ENCODE assay signal across 17 mouse cellular contexts in genomic region chr11:72011955-72012354, GRCm38 (mm10). TPM values are rescaled to one million over a fixed set of nuclear protein-coding genes. Genes with fewer than 3 reads are reported as not detected.
DNase-seq lines count a peak whose midpoint lies in the region; ATAC-seq and TF ChIP-seq lines count a peak whose summit lies in the region.
"Had no signal": no experiment of that assay in that cellular context is flagged by ENCODE, and none has a peak within 500 bp of the region (broad histone marks: within the 10 kb centered on the region; RNA-seq: fewer than 3 reads in every experiment).

No protein-coding gene starts in this region.

- H3K4me3 ChIP-seq in neural tube, embryonic 13.5 days: no peak overlapping the region
- no peak overlapping the region for H3K4me3 ChIP-seq in midbrain, embryonic 12.5 days
- no peak overlapping the region for H3K4me3 ChIP-seq in intestine, postnatal 0 days (ENCODE audit: low read depth, low read length)
- H3K4me3 ChIP-seq: limb, embryonic 12.5 days had no signal

- peak overlapping the region; percentile 65 for H3K27ac ChIP-seq in neural tube, embryonic 13.5 days (replicated peaks)
- peak overlapping the region; percentile 74 for H3K27ac ChIP-seq in midbrain, embryonic 12.5 days (replicated peaks)
- H3K27ac ChIP-seq in intestine, postnatal 0 days (ENCODE audit: low read depth, low read length): no peak overlapping the region
- H3K27ac ChIP-seq: limb, embryonic 12.5 days; macrophage had no signal

- WGBS in neural tube, embryonic 13.5 days: 56% methylated on average over 1 of the region's 1 CpGs
- 83% methylated on average over 1 of the region's 1 CpGs for WGBS in midbrain, embryonic 12.5 days
- 77% methylated on average over 1 of the region's 1 CpGs for WGBS in intestine, postnatal 0 days

- no peak overlapping the region for H3K9ac ChIP-seq in neural tube, embryonic 13.5 days
- H3K9ac ChIP-seq in midbrain, embryonic 12.5 days (replicated peaks): no peak overlapping the region
- no peak overlapping the region for H3K9ac ChIP-seq in intestine, postnatal 0 days (ENCODE audit: low read depth, low read length)
- H3K9ac ChIP-seq: limb, embryonic 12.5 days had no signal

- no peak for TF ChIP-seq CTCF in intestine, postnatal 0 days (IDR thresholded peaks at IDR 0.05; ENCODE audit: low read depth)

- no peaks in the 10 kb centered on the region for H3K36me3 ChIP-seq in neural tube, embryonic 13.5 days
- no peaks in the 10 kb centered on the region for H3K36me3 ChIP-seq in midbrain, embryonic 12.5 days
- H3K36me3 ChIP-seq in intestine, postnatal 0 days (ENCODE audit: control insufficient read depth, insufficient read depth): no peaks in the 10 kb centered on the region
- H3K36me3 ChIP-seq: G1E; limb, embryonic 12.5 days had no signal

- no peaks in the 10 kb centered on the region for H3K9me3 ChIP-seq in neural tube, embryonic 13.5 days
- no peaks in the 10 kb centered on the region for H3K9me3 ChIP-seq in midbrain, embryonic 12.5 days
- no peaks in the 10 kb centered on the region for H3K9me3 ChIP-seq in intestine, postnatal 0 days (ENCODE audit: control insufficient read depth)
- H3K9me3 ChIP-seq: limb, embryonic 12.5 days had no signal

- peaks cover 45% of the 10 kb centered on the region for H3K4me1 ChIP-seq in neural tube, embryonic 13.5 days (replicated peaks)
- H3K4me1 ChIP-seq in midbrain, embryonic 12.5 days: peaks cover 28% of the 10 kb centered on the region
- H3K4me1 ChIP-seq in intestine, postnatal 0 days (replicated peaks; ENCODE audit: control insufficient read depth, insufficient read depth, low read length): no peaks in the 10 kb centered on the region

- no peaks in the 10 kb centered on the region for H3K27me3 ChIP-seq in neural tube, embryonic 13.5 days
- H3K27me3 ChIP-seq in midbrain, embryonic 12.5 days: peaks cover 15% of the 10 kb centered on the region
- no peaks in the 10 kb centered on the region for H3K27me3 ChIP-seq in intestine, postnatal 0 days (replicated peaks; ENCODE audit: control insufficient read depth, insufficient read depth, low read length)

- no peak overlapping the region for H3K4me2 ChIP-seq in neural tube, embryonic 13.5 days
- peak overlapping the region; percentile 21; the same call in 1 of the 2 replicates for H3K4me2 ChIP-seq in midbrain, embryonic 12.5 days (replicated peaks)
- H3K4me2 ChIP-seq in intestine, postnatal 0 days (replicated peaks; ENCODE audit: low read depth): no peak overlapping the region
- H3K4me2 ChIP-seq: limb, embryonic 12.5 days had no signal

- DNase-seq in neural tube, embryonic 10.5 days (ENCODE audit: extremely low spot score, low spot score): no peak
- peak; percentile 49 for DNase-seq in gastrocnemius, postnatal 14 days
- no peak for DNase-seq in c-Kit-positive CD71-positive TER-119-positive erythroid progenitor cells, embryonic 14.5 days (ENCODE audit: low spot score)
- no peak for DNase-seq in lung, postnatal 25 days (ENCODE audit: low spot score)
- DNase-seq: adrenal gland, postnatal 10 days; heart, adult 18-20 months; heart, postnatal 14 days; kidney, adult 11 months; kidney, postnatal 4 days; spleen, adult 18-20 months had no signal

- ATAC-seq in neural tube, embryonic 13.5 days (ENCODE audit: low read depth): no peak
- ATAC-seq in midbrain, embryonic 12.5 days (ENCODE audit: low FRiP score, low read depth): no peak
- ATAC-seq in intestine, postnatal 0 days: no peak

- intact Hi-C loops in gastrocnemius, postnatal 14 days (cut with DNase I; ENCODE audit: low total_unique reads): no loop called here

RNA-seq across cellular contexts. Expression of gene Aipl1, which starts 25.4 kb away (rescaled TPM):
- 0.32 and 0.39 TPM in 2 replicates for polyA plus RNA-seq in neural tube, embryonic 13.5 days (2015; fragmentation: Nextera tagmentation; extraction: Ambion mirVana)
- total RNA-seq in gastrocnemius, postnatal 14 days (2021): under 1 TPM in 1 of 2 experiments, not detected in 1; 0.13 TPM
- 0.54 and 0.57 TPM in 2 replicates for polyA plus RNA-seq in midbrain, embryonic 12.5 days (2016; fragmentation: Nextera tagmentation; extraction: Ambion mirVana)
- polyA plus RNA-seq in intestine, postnatal 0 days (2015; fragmentation: Nextera tagmentation; extraction: Ambion mirVana): 0.10 and 0.17 TPM in 2 replicates
- total RNA-seq: heart, adult 18-20 months; heart, postnatal 14 days; left cerebral cortex, adult 18-20 months had no signal
- polyA plus RNA-seq: G1E had no signal

RNA-seq across cellular contexts. Expression of gene Pimreg, which starts 29.9 kb away (rescaled TPM):
- polyA plus RNA-seq in neural tube, embryonic 13.5 days (2015; fragmentation: Nextera tagmentation; extraction: Ambion mirVana): 31.2 and 37.8 TPM in 2 replicates
- total RNA-seq in gastrocnemius, postnatal 14 days (2021): 1 to 10 TPM; 3.9 to 5.6 TPM
- 158 and 166 TPM in 2 replicates for polyA plus RNA-seq in midbrain, embryonic 12.5 days (2016; fragmentation: Nextera tagmentation; extraction: Ambion mirVana)
- polyA plus RNA-seq in intestine, postnatal 0 days (2015; fragmentation: Nextera tagmentation; extraction: Ambion mirVana): 14.0 and 17.4 TPM in 2 replicates
- total RNA-seq: G1E; left cerebral cortex, adult 18-20 months had no signal
- polyA plus RNA-seq: G1E had no signal
